Mouse (Mus musculus): ENCODE results near the gene Rarres2. TPM values are rescaled to one million over a fixed set of nuclear protein-coding genes. Genes with fewer than 3 reads are reported as not detected.

Gene Rarres2
- polyA plus RNA-seq, 1 experiment from 2014 or later, result 18.2 TPM

DNA sequence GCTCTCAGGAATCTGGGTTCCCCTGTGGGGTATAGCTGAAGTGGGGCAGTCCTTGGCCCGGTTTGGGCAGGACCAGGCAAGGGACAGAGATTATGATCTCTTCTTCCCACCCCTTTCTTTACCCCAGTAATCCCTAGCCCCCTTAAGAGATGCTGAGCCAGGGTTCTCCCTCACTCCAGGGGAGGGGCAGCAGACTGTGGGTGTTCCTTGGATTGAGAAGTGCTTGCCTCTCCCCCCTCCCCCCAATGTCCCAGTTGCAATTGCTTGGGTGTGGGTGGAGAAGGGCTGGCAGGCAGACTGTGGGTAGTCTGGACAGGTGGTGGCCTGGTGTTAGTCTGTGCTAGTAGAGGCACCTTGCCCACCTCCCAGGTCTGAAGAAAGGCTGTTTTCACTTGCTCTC, 22.7 kb upstream of the Rarres2 start:
- peak overlapping the region; percentile 82 for H3K4me3 ChIP-seq
- peaks cover 22% of the 10 kb centered on the region for H3K4me1 ChIP-seq
- H3K9me3 ChIP-seq, result peaks cover 22% of the 10 kb centered on the region
- DNase-seq (ENCODE audit: low spot score), result no peak
- H3K36me3 ChIP-seq, result peaks cover 54% of the 10 kb centered on the region
- H3K27me3 ChIP-seq (ENCODE audit: insufficient read depth, poor library complexity, severe bottlenecking), result no peaks in the 10 kb centered on the region
- no peak overlapping the region for H3K27ac ChIP-seq
- WGBS, result 81% methylated on average over 1 of the region's 1 CpGs

DNA sequence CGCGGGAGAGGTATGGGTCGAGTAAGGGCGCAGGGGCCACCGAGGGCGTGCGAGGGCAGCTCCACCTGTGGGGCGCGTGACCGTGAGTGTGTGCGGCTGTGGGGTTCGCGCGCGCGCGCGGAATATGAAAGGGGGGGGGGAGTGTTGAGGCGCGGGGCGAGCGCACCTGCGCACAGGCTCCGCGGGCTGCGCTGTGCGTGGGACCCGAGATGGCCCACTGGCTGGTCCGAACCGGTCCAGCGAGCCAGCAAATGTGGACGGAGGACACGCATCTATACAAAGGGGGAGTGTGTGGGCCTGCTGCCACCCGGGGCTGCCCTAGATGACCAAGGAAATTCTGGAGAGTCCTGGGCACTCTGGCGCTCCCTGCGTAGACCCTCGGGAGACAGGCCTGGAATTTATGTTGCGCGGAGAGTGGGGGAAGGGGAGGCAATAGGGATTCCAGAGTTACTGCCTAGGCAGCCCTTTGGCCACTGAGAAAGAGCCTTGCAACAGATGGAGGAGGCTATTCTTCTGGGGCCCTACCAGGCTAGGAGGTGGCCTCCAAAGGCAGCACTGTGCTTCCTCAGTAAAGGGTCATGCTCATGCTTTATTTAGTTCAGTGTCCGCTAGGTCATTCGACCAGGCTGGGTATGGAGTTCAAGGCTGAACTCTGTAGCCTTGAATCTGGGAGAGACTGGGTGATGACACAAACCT, 21.6 kb upstream of the Rarres2 start:
- peak overlapping the region; percentile 97 for H3K27ac ChIP-seq
- 2% methylated on average over 34 of the region's 41 CpGs for WGBS
- DNase-seq (ENCODE audit: low spot score), result no peak
- H3K36me3 ChIP-seq, result peaks cover 43% of the 10 kb centered on the region
- H3K27me3 ChIP-seq (ENCODE audit: insufficient read depth, poor library complexity, severe bottlenecking), result no peaks in the 10 kb centered on the region
- peak overlapping the region; percentile 82 for H3K4me3 ChIP-seq
- H3K4me1 ChIP-seq, result peaks cover 33% of the 10 kb centered on the region
- H3K9me3 ChIP-seq, result peaks cover 22% of the 10 kb centered on the region

DNA sequence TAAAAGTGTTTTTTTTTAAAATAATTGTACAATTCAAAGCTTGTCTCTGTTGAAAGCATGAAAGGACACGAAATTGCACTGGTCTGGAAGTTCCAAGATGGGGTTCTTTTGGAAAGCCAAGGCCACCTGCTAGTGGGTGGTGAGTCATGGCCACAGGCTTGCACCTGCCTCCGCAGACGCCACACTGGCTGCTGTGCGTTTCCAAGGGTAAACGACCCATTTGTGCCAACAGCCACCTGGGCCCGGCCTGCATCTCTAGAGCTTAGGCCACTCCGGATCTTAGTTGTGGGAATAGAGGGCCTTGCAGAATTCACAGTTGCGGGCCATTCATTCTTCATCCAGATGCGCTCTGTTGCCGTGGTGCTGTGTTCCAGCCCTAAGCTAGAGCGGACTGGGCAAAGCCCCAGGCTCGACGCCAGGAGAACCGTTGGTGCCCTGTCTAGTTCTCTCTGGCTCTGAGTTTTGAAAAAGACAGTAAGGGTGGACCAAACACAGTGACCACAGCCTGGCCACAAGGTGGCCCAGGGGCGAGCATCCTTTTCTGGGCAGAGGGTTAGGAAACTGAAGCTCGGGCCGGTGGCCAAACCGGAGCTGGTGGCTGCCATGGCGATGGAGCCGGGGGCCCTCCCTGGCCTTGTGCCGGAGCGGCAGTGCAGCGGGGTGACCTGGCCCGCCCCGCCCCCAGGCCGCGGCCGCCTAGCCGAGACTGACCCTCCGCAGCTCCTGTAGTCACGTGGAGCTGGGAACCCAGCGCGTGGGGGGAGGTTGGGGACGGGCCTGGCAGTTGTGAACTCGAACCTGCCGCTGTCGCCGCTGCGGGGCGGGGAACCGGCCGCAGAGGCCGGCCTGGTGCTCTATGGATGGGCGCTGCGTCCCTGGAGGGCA, 20.8 kb upstream of the Rarres2 start, which contains the start of the genes Repin1 and Gm44965:
Repin1 (plus strand) TSS at position 726 of the 885 bp plus-strand sequence.
Gm44965 (plus strand) TSS at position 784 of the 885 bp plus-strand sequence.
- 7% methylated on average over 45 of the region's 45 CpGs for WGBS
- peak; percentile 94 for DNase-seq (ENCODE audit: low spot score)

DNA sequence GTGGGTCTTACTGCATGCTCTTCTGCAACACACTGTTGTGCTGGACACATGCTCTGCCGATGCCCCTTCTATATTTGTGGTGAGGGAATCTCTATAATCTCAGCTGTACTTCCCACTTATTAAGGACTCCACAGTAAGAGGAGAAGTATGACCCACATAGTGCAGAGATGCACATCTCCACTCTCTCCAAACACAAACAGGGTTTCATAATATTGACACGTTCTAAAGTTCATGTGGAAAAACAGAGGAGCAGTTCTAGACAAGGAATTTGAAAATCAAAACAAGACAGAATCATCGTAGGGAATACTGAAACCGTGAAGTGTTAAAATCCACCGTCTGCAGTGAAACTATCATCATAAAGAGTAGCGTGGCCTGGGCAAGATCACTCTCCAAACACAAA, 19.3 kb upstream of the Rarres2 start:
- H3K9me3 ChIP-seq, result peaks cover 10% of the 10 kb centered on the region
- no peak for DNase-seq (ENCODE audit: low spot score)
- H3K27ac ChIP-seq, result no peak overlapping the region
- no peaks in the 10 kb centered on the region for H3K27me3 ChIP-seq (ENCODE audit: insufficient read depth, poor library complexity, severe bottlenecking)
- 86% methylated on average over 6 of the region's 6 CpGs for WGBS
- H3K36me3 ChIP-seq, result peaks cover 20% of the 10 kb centered on the region
- H3K4me3 ChIP-seq, result no peak overlapping the region
- H3K4me1 ChIP-seq, result peaks cover 36% of the 10 kb centered on the region

More for the DNA sequence above, 20.8 kb upstream of the Rarres2 start, which contains the start of the genes Repin1 and Gm44965:
- H3K4me1 ChIP-seq, result peaks cover 36% of the 10 kb centered on the region
- peaks cover 35% of the 10 kb centered on the region for H3K36me3 ChIP-seq
- H3K27ac ChIP-seq, result peak within 1 kb of the TSS; percentile 97
- peak within 1 kb of the TSS; percentile 82 for H3K4me3 ChIP-seq
- no peaks in the 10 kb centered on the region for H3K27me3 ChIP-seq (ENCODE audit: insufficient read depth, poor library complexity, severe bottlenecking)
- peaks cover 22% of the 10 kb centered on the region for H3K9me3 ChIP-seq

DNA sequence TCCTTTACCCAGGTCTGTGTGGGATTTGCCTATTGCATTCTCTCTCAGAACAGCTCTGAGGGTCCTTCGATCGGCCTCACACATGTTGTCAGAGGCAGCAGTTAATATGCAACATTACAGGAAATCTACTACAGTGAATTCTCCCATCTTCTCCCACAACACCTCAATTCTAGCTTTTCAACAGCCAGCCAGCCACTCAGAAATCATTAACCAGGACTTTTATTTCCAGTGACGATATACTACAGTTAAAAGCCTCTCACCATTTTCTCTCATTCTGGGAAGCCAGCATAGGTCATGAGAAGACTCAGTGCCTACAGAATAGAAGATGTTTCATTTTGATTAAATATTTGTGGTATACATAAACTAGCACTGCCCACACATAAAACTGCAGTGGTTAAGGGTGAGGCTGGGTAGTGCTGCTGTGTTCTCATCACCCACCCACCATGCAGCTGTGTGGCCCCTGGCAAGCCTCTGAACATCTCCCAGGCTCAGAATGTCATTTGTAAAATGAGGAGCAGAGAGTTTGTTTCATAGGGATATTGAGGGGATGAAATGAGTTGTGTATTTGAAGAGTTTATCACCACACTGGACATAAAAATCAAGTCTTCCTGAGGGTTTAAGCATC, 18.7 kb upstream of the Rarres2 start:
- Histone ChIP-seq H3K27ac (no peak overlapping the region), H3K27me3 (ENCODE audit: insufficient read depth, poor library complexity, severe bottlenecking) (no peaks in the 10 kb centered on the region), H3K4me3 (no peak overlapping the region), H3K36me3 (peaks cover 14% of the 10 kb centered on the region), H3K9me3 (peaks cover 4% of the 10 kb centered on the region), H3K4me1 (peaks cover 33% of the 10 kb centered on the region)
- no peak for DNase-seq (ENCODE audit: low spot score)
- 87% methylated on average over 3 of the region's 3 CpGs for WGBS

DNA sequence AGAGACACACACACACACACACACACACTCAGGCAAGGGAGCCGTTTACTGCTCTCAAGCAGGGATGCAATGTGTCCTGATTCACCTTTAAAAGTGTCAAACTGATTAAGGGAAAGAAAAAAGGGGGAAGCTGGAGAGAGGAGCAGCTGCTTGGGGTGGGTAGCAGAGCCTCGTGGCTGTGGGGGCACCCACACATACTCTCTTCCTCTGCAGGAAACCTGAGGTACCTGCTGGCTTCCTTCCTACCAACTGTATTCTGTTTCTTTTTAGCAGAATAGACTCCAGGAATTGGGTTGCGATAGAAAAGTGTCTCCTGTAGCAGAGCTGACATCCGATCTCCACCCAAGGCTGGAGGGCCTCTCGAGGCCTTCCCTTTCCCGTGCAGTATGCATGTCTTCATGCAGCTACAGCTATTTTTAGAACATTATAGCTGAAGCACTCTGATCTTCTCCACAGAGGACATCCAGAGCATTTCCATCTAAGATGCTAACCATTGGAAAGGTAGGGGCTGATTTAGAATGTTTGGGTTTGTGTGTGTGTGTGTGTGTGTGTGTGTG, 16.7 kb upstream of the Rarres2 start, which contains the start of gene Gm45021:
Gm45021 (plus strand) TSS at position 417 of the 557 bp plus-strand sequence.
- no peak for DNase-seq (ENCODE audit: low spot score)
- no peaks in the 10 kb centered on the region for H3K36me3 ChIP-seq
- H3K27ac ChIP-seq, result peak within 1 kb of the TSS; percentile 83
- H3K27me3 ChIP-seq (ENCODE audit: insufficient read depth, poor library complexity, severe bottlenecking), result no peaks in the 10 kb centered on the region
- WGBS, result 30% methylated on average over 6 of the region's 6 CpGs
- H3K9me3 ChIP-seq, result no peaks in the 10 kb centered on the region
- peaks cover 21% of the 10 kb centered on the region for H3K4me1 ChIP-seq
- H3K4me3 ChIP-seq, result peak within 1 kb of the TSS; percentile 24

DNA sequence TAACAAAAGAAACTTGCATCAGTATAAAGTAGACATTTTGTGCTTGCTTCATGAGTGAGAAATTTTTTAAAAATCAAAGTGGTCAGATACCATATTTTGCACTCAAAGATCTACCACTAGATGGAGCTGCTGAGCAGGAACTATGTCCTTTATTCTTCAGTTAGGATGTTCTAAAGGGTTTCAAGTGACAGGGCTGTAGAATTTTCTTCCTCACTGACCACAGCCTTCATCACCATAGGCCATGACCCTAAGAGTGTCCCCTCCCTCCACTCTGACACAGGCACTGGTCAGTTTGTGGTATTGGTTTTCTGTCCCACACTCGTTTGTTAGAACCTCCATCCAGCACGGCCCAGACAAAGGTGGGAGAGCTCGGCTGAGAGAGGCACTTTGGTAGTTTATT, 9.4 kb upstream of the Rarres2 start:
- H3K4me1 ChIP-seq, result peaks cover 29% of the 10 kb centered on the region
- H3K27me3 ChIP-seq (ENCODE audit: insufficient read depth, poor library complexity, severe bottlenecking), result no peaks in the 10 kb centered on the region
- 66% methylated on average over 3 of the region's 3 CpGs for WGBS
- DNase-seq (ENCODE audit: low spot score), result no peak
- H3K9me3 ChIP-seq, result no peaks in the 10 kb centered on the region
- no peaks in the 10 kb centered on the region for H3K36me3 ChIP-seq
- peak overlapping the region; percentile 56; the same call in 1 of the 2 replicates for H3K27ac ChIP-seq
- H3K4me3 ChIP-seq, result no peak overlapping the region

DNA sequence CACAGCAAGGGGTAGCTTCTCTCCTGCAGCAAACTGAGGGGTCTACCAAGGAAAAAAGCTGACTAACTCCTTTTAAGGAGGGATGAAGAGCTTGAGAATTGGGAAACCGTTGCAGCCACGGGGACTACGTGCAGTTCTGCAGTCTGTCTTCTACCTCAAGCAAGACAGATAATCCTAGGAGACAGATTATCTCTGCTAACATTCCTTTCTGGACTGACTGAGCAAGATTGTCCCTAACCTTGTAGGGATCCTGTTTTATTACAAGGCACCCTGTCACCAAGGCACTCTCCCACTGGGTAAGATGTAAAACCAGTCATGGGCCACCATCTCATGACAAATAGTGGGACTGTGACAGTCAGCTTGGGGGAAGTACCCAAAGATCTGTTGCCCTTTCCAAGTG, 8.7 kb upstream of the Rarres2 start:
- Histone ChIP-seq H3K9me3 (no peaks in the 10 kb centered on the region), H3K27ac (peak overlapping the region; percentile 84), H3K4me3 (no peak overlapping the region), H3K27me3 (ENCODE audit: insufficient read depth, poor library complexity, severe bottlenecking) (no peaks in the 10 kb centered on the region), H3K4me1 (peaks cover 29% of the 10 kb centered on the region), H3K36me3 (no peaks in the 10 kb centered on the region)
- no peak for DNase-seq (ENCODE audit: low spot score)
- WGBS, result 13% methylated on average over 3 of the region's 3 CpGs

DNA sequence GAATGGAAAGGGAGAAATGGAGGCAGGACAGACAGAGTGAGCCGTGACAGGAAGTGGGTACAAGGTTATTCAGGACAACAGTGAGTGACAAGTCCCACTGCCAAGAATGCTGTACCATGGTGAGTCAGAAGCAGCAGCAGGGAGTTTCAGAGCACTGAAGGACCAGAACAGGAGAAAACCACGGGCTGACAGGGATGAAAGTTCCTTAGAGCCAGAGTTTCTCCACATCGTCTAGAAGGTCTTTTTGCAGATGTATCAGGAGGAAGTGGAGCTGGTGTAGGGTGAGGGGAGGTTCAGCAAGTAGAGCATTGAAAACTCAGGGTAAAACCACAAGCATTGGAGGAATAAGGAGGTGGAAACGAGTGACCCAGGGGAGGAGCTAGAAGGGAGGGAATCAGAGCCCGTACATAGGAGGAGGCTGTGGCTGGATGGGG, 6.6 kb upstream of the Rarres2 start:
- Histone ChIP-seq H3K27me3 (ENCODE audit: insufficient read depth, poor library complexity, severe bottlenecking) (no peaks in the 10 kb centered on the region), H3K9me3 (no peaks in the 10 kb centered on the region), H3K4me3 (0 out of 2 replicates have a peak overlapping the region, but pooled peaks have one; percentile 8), H3K4me1 (peaks cover 36% of the 10 kb centered on the region), H3K27ac (peak overlapping the region; percentile 73; the same call in 1 of the 2 replicates), H3K36me3 (no peaks in the 10 kb centered on the region)
- WGBS, result 13% methylated on average over 5 of the region's 5 CpGs
- no peak for DNase-seq (ENCODE audit: low spot score)

DNA sequence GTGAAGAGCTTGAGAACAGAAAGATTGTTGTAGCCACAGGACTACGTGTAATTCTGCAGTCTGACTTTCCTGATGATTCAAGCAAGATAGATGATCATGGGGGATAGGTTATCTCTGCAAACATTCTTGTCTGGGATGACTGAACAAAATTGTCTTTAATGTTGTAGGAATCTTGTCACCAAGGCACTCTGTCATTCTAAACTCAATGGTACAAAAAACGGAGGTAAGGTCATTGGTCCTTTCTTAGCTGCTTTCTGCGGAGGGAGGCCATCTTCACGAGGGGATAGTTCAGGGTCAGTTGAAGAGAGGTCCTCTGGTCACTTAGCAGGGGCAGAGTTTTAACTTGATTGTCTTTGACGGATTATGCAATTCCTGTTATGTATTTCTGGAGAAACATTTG, 6.1 kb upstream of the Rarres2 start:
- 57% methylated on average over 5 of the region's 5 CpGs for WGBS
- Histone ChIP-seq H3K4me3 (no peak overlapping the region), H3K9me3 (no peaks in the 10 kb centered on the region), H3K27me3 (ENCODE audit: insufficient read depth, poor library complexity, severe bottlenecking) (no peaks in the 10 kb centered on the region), H3K36me3 (no peaks in the 10 kb centered on the region), H3K4me1 (peaks cover 41% of the 10 kb centered on the region), H3K27ac (peak overlapping the region; percentile 73; the same call in 1 of the 2 replicates)
- DNase-seq (ENCODE audit: low spot score), result no peak

DNA sequence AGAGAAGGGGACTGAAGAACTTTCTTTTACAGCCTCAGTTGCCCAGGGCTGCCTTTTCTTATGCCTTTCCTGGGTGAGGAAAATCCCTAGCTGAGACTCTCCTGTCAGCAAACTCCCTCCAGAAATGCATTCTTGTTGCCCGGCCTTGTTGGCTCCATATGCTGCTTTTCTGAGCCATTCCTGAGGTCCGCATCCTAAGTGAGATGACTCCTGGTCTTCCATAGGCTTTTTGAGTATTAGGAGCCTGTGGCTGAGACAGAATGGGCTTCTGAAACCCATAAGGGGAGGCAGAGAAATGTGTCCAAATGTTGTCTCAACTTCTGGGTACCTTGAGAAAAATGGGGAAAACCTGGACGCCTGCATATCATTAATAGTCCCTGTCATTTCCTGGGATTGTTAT, 1.4 kb upstream of the Rarres2 start:
- Histone ChIP-seq H3K9me3 (no peaks in the 10 kb centered on the region; the same call in 1 of the 2 replicates), H3K36me3 (peaks cover 6% of the 10 kb centered on the region; the same call in 1 of the 2 replicates), H3K27me3 (ENCODE audit: insufficient read depth, poor library complexity, severe bottlenecking) (no peaks in the 10 kb centered on the region), H3K4me1 (peaks cover 41% of the 10 kb centered on the region), H3K27ac (peak overlapping the region; percentile 64), H3K4me3 (no peak overlapping the region)
- DNase-seq (ENCODE audit: low spot score), result no peak
- WGBS, result 57% methylated on average over 3 of the region's 3 CpGs

DNA sequence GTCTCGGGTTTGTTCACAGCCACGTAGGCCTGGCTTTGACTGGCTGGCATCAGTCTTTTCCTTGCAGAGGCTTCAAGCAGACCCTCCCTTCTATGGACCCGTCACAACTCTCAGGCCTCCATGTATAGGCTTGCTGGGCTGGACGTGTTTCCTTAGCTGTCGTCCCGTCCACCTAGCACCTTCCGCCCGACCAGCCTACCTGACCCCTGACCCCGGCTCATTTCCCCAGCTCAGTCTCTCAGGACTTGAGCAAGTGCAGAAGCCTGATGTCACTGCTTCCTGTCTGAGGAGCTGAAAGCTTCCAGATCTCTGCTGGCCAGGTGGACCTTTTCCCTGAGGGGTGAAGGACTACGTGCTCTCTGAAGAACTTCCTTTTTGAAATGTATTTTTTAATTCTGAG, 691 bp upstream of the Rarres2 start:
- DNase-seq (ENCODE audit: low spot score), result peak; percentile 87
- 15% methylated on average over 10 of the region's 10 CpGs for WGBS
- Histone ChIP-seq H3K4me1 (peaks cover 46% of the 10 kb centered on the region), H3K4me3 (no peak overlapping the region), H3K9me3 (no peaks in the 10 kb centered on the region; the same call in 1 of the 2 replicates), H3K36me3 (peaks cover 6% of the 10 kb centered on the region; the same call in 1 of the 2 replicates), H3K27me3 (ENCODE audit: insufficient read depth, poor library complexity, severe bottlenecking) (no peaks in the 10 kb centered on the region), H3K27ac (peak overlapping the region; percentile 62)

All from heart, embryonic 10.5 days (tissue).